Mouse (Mus musculus): Measurements from ENCODE around the gene Usp36. TPM values are rescaled to one million over a fixed set of nuclear protein-coding genes. Genes with fewer than 3 reads are reported as not detected.
A peak's percentile ranks its signal among the peaks of the same experiment; 100 is the strongest.

The Usp36 gene
- polyA plus RNA-seq, 1 experiment from 2014 or later = 13.6 TPM

GRCm38 (mm10) chr11:118289562-118289961 lies 482 bp downstream of the Usp36 start:
- ATAC-seq (ENCODE audit: insufficient number of reproducible peaks, low FRiP score, low TSS enrichment, low read depth) (peak; percentile 7; the same call in 1 of the 2 replicates), DNase-seq (ENCODE audit: low spot score) (no peak)
- Histone ChIP-seq H3K9ac (ENCODE audit: low read length) (peak overlapping the region; percentile 84), H3K27me3 (ENCODE audit: control insufficient read depth, insufficient read depth, low read length) (no peaks in the 10 kb centered on the region), H3K4me2 (ENCODE audit: low read depth, severe bottlenecking) (peak overlapping the region; percentile 86), H3K4me1 (ENCODE audit: control insufficient read depth, insufficient read depth, low read length) (peaks cover 10% of the 10 kb centered on the region), H3K4me3 (ENCODE audit: low read depth, low read length) (peak overlapping the region; percentile 89), H3K9me3 (ENCODE audit: control insufficient read depth, low read length) (no peaks in the 10 kb centered on the region), H3K27ac (replicated peaks; ENCODE audit: low read depth, low read length) (peak overlapping the region; percentile 56; the same call in 1 of the 2 replicates), H3K36me3 (ENCODE audit: control insufficient read depth, insufficient read depth, low read length) (peaks cover 9% of the 10 kb centered on the region; the same call in 1 of the 2 replicates)
- under 1% methylated on average over 22 of the region's 22 CpGs for WGBS

GRCm38 (mm10) chr11:118289037-118289511 lies 970 bp downstream of the Usp36 start:
- Histone ChIP-seq H3K27me3 (ENCODE audit: control insufficient read depth, insufficient read depth, low read length) (no peaks in the 10 kb centered on the region), H3K27ac (replicated peaks; ENCODE audit: low read depth, low read length) (no peak overlapping the region), H3K9me3 (ENCODE audit: control insufficient read depth, low read length) (no peaks in the 10 kb centered on the region), H3K9ac (ENCODE audit: low read length) (peak overlapping the region; percentile 84), H3K4me2 (ENCODE audit: low read depth, severe bottlenecking) (peak overlapping the region; percentile 86), H3K4me3 (ENCODE audit: low read depth, low read length) (peak overlapping the region; percentile 89), H3K36me3 (ENCODE audit: control insufficient read depth, insufficient read depth, low read length) (peaks cover 10% of the 10 kb centered on the region; the same call in 1 of the 2 replicates), H3K4me1 (ENCODE audit: control insufficient read depth, insufficient read depth, low read length) (peaks cover 10% of the 10 kb centered on the region)
- DNase-seq (ENCODE audit: low spot score) (peak; percentile 32), ATAC-seq (ENCODE audit: insufficient number of reproducible peaks, low FRiP score, low TSS enrichment, low read depth) (no peak)
- under 1% methylated on average over 16 of the region's 16 CpGs for WGBS

- Histone ChIP-seq H3K4me3 (ENCODE audit: low read depth, low read length) (no peak overlapping the region), H3K4me2 (ENCODE audit: low read depth, severe bottlenecking) (no peak overlapping the region), H3K36me3 (ENCODE audit: control insufficient read depth, insufficient read depth, low read length) (peaks cover 17% of the 10 kb centered on the region; the same call in 1 of the 2 replicates), H3K4me1 (ENCODE audit: control insufficient read depth, insufficient read depth, low read length) (peaks cover 10% of the 10 kb centered on the region), H3K9me3 (ENCODE audit: control insufficient read depth, low read length) (no peaks in the 10 kb centered on the region), H3K27me3 (ENCODE audit: control insufficient read depth, insufficient read depth, low read length) (no peaks in the 10 kb centered on the region), H3K27ac (replicated peaks; ENCODE audit: low read depth, low read length) (no peak overlapping the region), H3K9ac (ENCODE audit: low read length) (no peak overlapping the region)
- DNase-seq (ENCODE audit: low spot score) (no peak), ATAC-seq (ENCODE audit: insufficient number of reproducible peaks, low FRiP score, low TSS enrichment, low read depth) (no peak)
- WGBS = 96% methylated on average over 9 of the region's 9 CpGs
These were observed 2.5 kb downstream of the Usp36 start for GRCm38 (mm10) chr11:118287573-118287972.

- no peak overlapping the region for H3K4me3 ChIP-seq (ENCODE audit: low read depth, low read length)
- no peak overlapping the region for H3K4me2 ChIP-seq (ENCODE audit: low read depth, severe bottlenecking)
- DNase-seq (ENCODE audit: low spot score) = no peak
- H3K27me3 ChIP-seq (ENCODE audit: control insufficient read depth, insufficient read depth, low read length) = no peaks in the 10 kb centered on the region
- H3K4me1 ChIP-seq (ENCODE audit: control insufficient read depth, insufficient read depth, low read length) = peaks cover 10% of the 10 kb centered on the region
- ATAC-seq (ENCODE audit: insufficient number of reproducible peaks, low FRiP score, low TSS enrichment, low read depth) = no peak
- H3K9ac ChIP-seq (ENCODE audit: low read length) = no peak overlapping the region
- WGBS = 93% methylated on average over 9 of the region's 9 CpGs
- no peaks in the 10 kb centered on the region for H3K9me3 ChIP-seq (ENCODE audit: control insufficient read depth, low read length)
- H3K27ac ChIP-seq (replicated peaks; ENCODE audit: low read depth, low read length) = no peak overlapping the region
- H3K36me3 ChIP-seq (ENCODE audit: control insufficient read depth, insufficient read depth, low read length) = peaks cover 20% of the 10 kb centered on the region; the same call in 1 of the 2 replicates
These were observed 3.6 kb downstream of the Usp36 start for GRCm38 (mm10) chr11:118286434-118286833.

- no peak for ATAC-seq (ENCODE audit: insufficient number of reproducible peaks, low FRiP score, low TSS enrichment, low read depth)
These were observed 4.3 kb downstream of the Usp36 start for GRCm38 (mm10) chr11:118285791-118286190.

GRCm38 (mm10) chr11:118280218-118280617 lies 9.8 kb downstream of the Usp36 start:
- Histone ChIP-seq H3K36me3 (ENCODE audit: control insufficient read depth, insufficient read depth, low read length) (peaks cover 28% of the 10 kb centered on the region), H3K4me3 (ENCODE audit: low read depth, low read length) (no peak overlapping the region), H3K9me3 (ENCODE audit: control insufficient read depth, low read length) (no peaks in the 10 kb centered on the region), H3K27ac (replicated peaks; ENCODE audit: low read depth, low read length) (no peak overlapping the region), H3K27me3 (ENCODE audit: control insufficient read depth, insufficient read depth, low read length) (no peaks in the 10 kb centered on the region), H3K4me2 (ENCODE audit: low read depth, severe bottlenecking) (no peak overlapping the region), H3K4me1 (ENCODE audit: control insufficient read depth, insufficient read depth, low read length) (no peaks in the 10 kb centered on the region), H3K9ac (ENCODE audit: low read length) (no peak overlapping the region)
- no peak for DNase-seq (ENCODE audit: low spot score)
- WGBS = 93% methylated on average over 3 of the region's 3 CpGs
- ATAC-seq (ENCODE audit: insufficient number of reproducible peaks, low FRiP score, low TSS enrichment, low read depth) = no peak

More at GRCm38 (mm10) chr11:118285791-118286190, 4.3 kb downstream of the Usp36 start:
- no peaks in the 10 kb centered on the region for H3K27me3 ChIP-seq (ENCODE audit: control insufficient read depth, insufficient read depth, low read length)
- H3K36me3 ChIP-seq (ENCODE audit: control insufficient read depth, insufficient read depth, low read length) = peaks cover 20% of the 10 kb centered on the region; the same call in 1 of the 2 replicates
- DNase-seq (ENCODE audit: low spot score) = no peak
- peaks cover 10% of the 10 kb centered on the region for H3K4me1 ChIP-seq (ENCODE audit: control insufficient read depth, insufficient read depth, low read length)
- no peaks in the 10 kb centered on the region for H3K9me3 ChIP-seq (ENCODE audit: control insufficient read depth, low read length)
- 96% methylated on average over 13 of the region's 13 CpGs for WGBS
- H3K9ac ChIP-seq (ENCODE audit: low read length) = no peak overlapping the region
- H3K4me2 ChIP-seq (ENCODE audit: low read depth, severe bottlenecking) = no peak overlapping the region
- H3K4me3 ChIP-seq (ENCODE audit: low read depth, low read length) = no peak overlapping the region
- no peak overlapping the region; the same call in 1 of the 2 replicates for H3K27ac ChIP-seq (replicated peaks; ENCODE audit: low read depth, low read length)

- no peak for ATAC-seq (ENCODE audit: insufficient number of reproducible peaks, low FRiP score, low TSS enrichment, low read depth)
- Histone ChIP-seq H3K4me2 (ENCODE audit: low read depth, severe bottlenecking) (no peak overlapping the region), H3K4me1 (ENCODE audit: control insufficient read depth, insufficient read depth, low read length) (no peaks in the 10 kb centered on the region), H3K27ac (replicated peaks; ENCODE audit: low read depth, low read length) (no peak overlapping the region), H3K4me3 (ENCODE audit: low read depth, low read length) (no peak overlapping the region), H3K27me3 (ENCODE audit: control insufficient read depth, insufficient read depth, low read length) (no peaks in the 10 kb centered on the region), H3K36me3 (ENCODE audit: control insufficient read depth, insufficient read depth, low read length) (peaks cover 27% of the 10 kb centered on the region), H3K9ac (ENCODE audit: low read length) (no peak overlapping the region), H3K9me3 (ENCODE audit: control insufficient read depth, low read length) (no peaks in the 10 kb centered on the region)
- WGBS = 92% methylated on average over 7 of the region's 7 CpGs
- DNase-seq (ENCODE audit: low spot score) = no peak
These were observed 13.7 kb downstream of the Usp36 start for GRCm38 (mm10) chr11:118276328-118276727.

GRCm38 (mm10) chr11:118275092-118275491 lies 15.0 kb downstream of the Usp36 start:
- ATAC-seq (ENCODE audit: insufficient number of reproducible peaks, low FRiP score, low TSS enrichment, low read depth) (no peak), DNase-seq (ENCODE audit: low spot score) (no peak)
- Histone ChIP-seq H3K4me3 (ENCODE audit: low read depth, low read length) (no peak overlapping the region), H3K36me3 (ENCODE audit: control insufficient read depth, insufficient read depth, low read length) (peaks cover 30% of the 10 kb centered on the region), H3K4me2 (ENCODE audit: low read depth, severe bottlenecking) (no peak overlapping the region), H3K4me1 (ENCODE audit: control insufficient read depth, insufficient read depth, low read length) (no peaks in the 10 kb centered on the region), H3K9ac (ENCODE audit: low read length) (no peak overlapping the region), H3K27me3 (ENCODE audit: control insufficient read depth, insufficient read depth, low read length) (no peaks in the 10 kb centered on the region), H3K9me3 (ENCODE audit: control insufficient read depth, low read length) (no peaks in the 10 kb centered on the region), H3K27ac (replicated peaks; ENCODE audit: low read depth, low read length) (no peak overlapping the region)
- WGBS = 97% methylated on average over 9 of the region's 9 CpGs

- WGBS = 89% methylated on average over 3 of the region's 3 CpGs
- H3K36me3 ChIP-seq (ENCODE audit: control insufficient read depth, insufficient read depth, low read length) = peaks cover 39% of the 10 kb centered on the region
These were observed 20.2 kb downstream of the Usp36 start for GRCm38 (mm10) chr11:118269827-118270226.

More at GRCm38 (mm10) chr11:118269827-118270226, 20.2 kb downstream of the Usp36 start:
- DNase-seq (ENCODE audit: low spot score) (peak; percentile 47), ATAC-seq (ENCODE audit: insufficient number of reproducible peaks, low FRiP score, low TSS enrichment, low read depth) (no peak)
- Histone ChIP-seq H3K4me1 (ENCODE audit: control insufficient read depth, insufficient read depth, low read length) (no peaks in the 10 kb centered on the region), H3K27me3 (ENCODE audit: control insufficient read depth, insufficient read depth, low read length) (no peaks in the 10 kb centered on the region), H3K4me2 (ENCODE audit: low read depth, severe bottlenecking) (no peak overlapping the region), H3K4me3 (ENCODE audit: low read depth, low read length) (no peak overlapping the region), H3K9me3 (ENCODE audit: control insufficient read depth, low read length) (no peaks in the 10 kb centered on the region), H3K27ac (replicated peaks; ENCODE audit: low read depth, low read length) (no peak overlapping the region), H3K9ac (ENCODE audit: low read length) (no peak overlapping the region)
